Mouse (Mus musculus): Measurements from ENCODE around the gene Mtmr10.

- TF ChIP-seq GATA1 (IDR thresholded peaks at IDR 0.05; ENCODE audit: borderline replicate concordance, low read length) (no peak), FLI1 (IDR thresholded peaks at IDR 0.05; ENCODE audit: low read length) (no peak)
Observed at GRCm38 (mm10) chr7:64286566-64286965, 887 bp upstream of the Mtmr10 start.

Measured in megakaryocyte, embryonic 14.5 days (primary cell).